Mouse (Mus musculus): ENCODE measurements around the gene Peli2.

GRCm38 (mm10) chr14:48187100-48187499 lies 66.5 kb downstream of the Peli2 start:
- TF ChIP-seq CTCF (IDR thresholded peaks at IDR 0.05; ENCODE audit: control insufficient read depth, insufficient read depth, low read length) (no peak), POLR2A (IDR thresholded peaks at IDR 0.05; ENCODE audit: borderline replicate concordance, control insufficient read depth, low read depth, low read length) (no peak)

Data from bone marrow, adult 2 months (tissue).